Mouse (Mus musculus) common myeloid progenitor, adult 5-6 weeks (primary cell): ENCODE results near the gene Rps26. TPM values are rescaled to one million over a fixed set of nuclear protein-coding genes. Genes with fewer than 3 reads are reported as not detected.
A peak's percentile ranks its signal among the peaks of the same experiment; 100 is the strongest.

Experiments
- ATAC-seq: replicated peaks from 2 replicates; pipeline ENCODE4 v1.8.0; 2016; ENCODE audit warnings: low read depth, mild to moderate bottlenecking, moderate TSS enrichment, inconsistent platforms; ENCODE audit not compliant: poor library complexity, severe bottlenecking
- total RNA-seq: library from RNA; stranded (forward); fragments of 200-1000, 187-1606 nt; gene quantifications from 2 replicates; pipeline ENCODE4 v1.2.3, GENCODE M21; 2017

The Rps26 gene
- total RNA-seq, 1 experiment from 2014 or later = 1,052 TPM

DNA sequence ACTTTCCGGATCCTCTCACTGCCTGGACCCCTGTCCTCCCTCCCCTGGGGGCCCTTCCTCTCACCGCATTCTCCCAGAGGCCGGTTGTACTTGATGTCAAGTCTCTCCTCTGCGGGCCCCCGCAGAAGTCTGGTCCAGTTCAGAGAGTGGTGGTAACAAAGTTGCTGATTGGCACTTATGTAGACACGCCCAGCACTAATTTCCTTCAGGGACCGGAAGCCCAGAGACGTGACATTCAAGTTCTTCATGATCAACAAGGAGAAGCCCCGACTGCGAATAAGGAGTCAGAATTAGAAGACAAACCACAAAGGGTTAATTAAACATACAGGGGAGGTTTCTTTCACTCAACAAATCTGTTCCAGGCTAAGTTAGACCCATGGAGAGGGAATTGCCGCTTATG is 48.2 kb downstream of the Rps26 start:
- peak; percentile 70 for ATAC-seq

DNA sequence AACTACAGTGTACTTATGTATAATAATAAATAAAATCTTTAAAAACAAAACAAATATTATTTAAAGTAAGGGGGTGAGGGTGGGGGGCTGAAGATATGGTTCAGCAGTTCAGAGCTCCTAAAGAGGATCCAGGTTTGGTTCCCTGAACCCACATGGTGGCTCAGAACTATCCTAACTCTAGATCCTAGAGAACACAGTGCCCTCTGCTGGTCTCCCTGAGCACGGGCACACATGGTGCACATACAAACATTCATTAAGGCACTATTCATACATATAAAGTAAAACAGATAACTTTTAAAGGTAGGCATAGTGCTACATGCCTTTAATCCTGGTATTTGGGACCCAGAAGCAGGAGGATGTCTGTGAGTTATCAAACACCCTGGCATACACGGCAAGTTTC is 51.5 kb downstream of the Rps26 start:
- ATAC-seq = peak; percentile 62; the same call in 1 of the 2 replicates

Other genes starting within 250 kb of the Rps26 start
- gene Ankrd52, start 249.6 kb downstream of the Rps26 start, total RNA-seq = 9.8 and 17.4 TPM in 2 replicates
- not detected in 2 replicates for gene Slc39a5, start 225.5 kb downstream of the Rps26 start, total RNA-seq
- gene Nabp2, start 215.3 kb downstream of the Rps26 start, total RNA-seq = 45.7 and 64.8 TPM in 2 replicates
- 13.0 and 13.5 TPM in 2 replicates for gene Rnf41, start 215.1 kb downstream of the Rps26 start, total RNA-seq
- 71.9 and 92.2 TPM in 2 replicates for gene Smarcc2, start 167.5 kb downstream of the Rps26 start, total RNA-seq
- gene Myl6, start 132.6 kb downstream of the Rps26 start, total RNA-seq = 1,004 and 1,124 TPM in 2 replicates
- 0.55 TPM in 1 of 2 replicates, not detected in the other for gene Myl6b, start 128.1 kb downstream of the Rps26 start, total RNA-seq
- gene Esyt1, start 100.9 kb downstream of the Rps26 start, total RNA-seq = 70.9 and 76.6 TPM in 2 replicates
- 8.6 and 10.6 TPM in 2 replicates for gene Zc3h10, start 79.0 kb downstream of the Rps26 start, total RNA-seq
- 3,010 and 3,037 TPM in 2 replicates for gene Rpl41, start 77.4 kb downstream of the Rps26 start, total RNA-seq
- 385 and 532 TPM in 2 replicates for gene Pa2g4, start 60.8 kb downstream of the Rps26 start, total RNA-seq
- gene Erbb3, start 37.1 kb downstream of the Rps26 start, total RNA-seq = 1.0 and 1.8 TPM in 2 replicates
- gene Ikzf4, start 19.2 kb upstream of the Rps26 start, total RNA-seq = not detected in 2 replicates
- 4.6 and 5.2 TPM in 2 replicates for gene Suox, start 47.3 kb upstream of the Rps26 start, total RNA-seq
- 24.5 and 29.0 TPM in 2 replicates for gene Rab5b, start 69.5 kb upstream of the Rps26 start, total RNA-seq
- gene Pmel, start 77.4 kb upstream of the Rps26 start, total RNA-seq = not detected in 2 replicates
- 50.2 and 69.2 TPM in 2 replicates for gene Cdk2, start 78.3 kb upstream of the Rps26 start, total RNA-seq
- gene Dgka, start 118.1 kb upstream of the Rps26 start, total RNA-seq = 5.3 and 8.4 TPM in 2 replicates
- 37.9 and 50.1 TPM in 2 replicates for gene Pym1, start 121.1 kb upstream of the Rps26 start, total RNA-seq
- 1.9 and 3.0 TPM in 2 replicates for gene Mmp19, start 164.2 kb upstream of the Rps26 start, total RNA-seq
- gene Dnajc14, start 177.3 kb upstream of the Rps26 start, total RNA-seq = 29.7 and 34.6 TPM in 2 replicates
- 3.2 and 3.7 TPM in 2 replicates for gene Tmem198b, start 177.6 kb upstream of the Rps26 start, total RNA-seq
- 212 and 320 TPM in 2 replicates for gene Sarnp, start 190.6 kb upstream of the Rps26 start, total RNA-seq
- 86.6 and 90.4 TPM in 2 replicates for gene Ormdl2, start 194.9 kb upstream of the Rps26 start, total RNA-seq